Mouse (Mus musculus): ENCODE data around the gene Kpna2. TPM values are rescaled to one million over a fixed set of nuclear protein-coding genes. Genes with fewer than 3 reads are reported as not detected.
"Not testable (repeated sequence)": the region's sequence is repeated elsewhere in the genome, so short reads cannot be mapped to it uniquely, and the experiment has no call there.

The Kpna2 gene
- total RNA-seq, 2 experiments from 2014 or later, result 23.7 to 29.3 TPM

GRCm38 (mm10) chr11:107022050-107022683 is 22.8 kb upstream of the Kpna2 start:
- intact Hi-C loops (cut with DNase I), result no loop called here
- DNase-seq (ENCODE audit: low spot score in 2 of 2), result no peak

- DNase-seq (ENCODE audit: low spot score in 2 of 2); intact Hi-C loops (cut with DNase I): not testable (repeated sequence)
Observed at GRCm38 (mm10) chr11:107019722-107020121, 20.4 kb upstream of the Kpna2 start.

- intact Hi-C loops (cut with DNase I), result no loop called here
- DNase-seq (ENCODE audit: low spot score in 2 of 2), result no peak
Observed at GRCm38 (mm10) chr11:107019318-107019717, 20.0 kb upstream of the Kpna2 start.

- DNase-seq (ENCODE audit: low spot score in 2 of 2), result no peak
- intact Hi-C loops (cut with DNase I), result no loop called here
Observed at GRCm38 (mm10) chr11:107018606-107019005, 19.3 kb upstream of the Kpna2 start.

- intact Hi-C loops (cut with DNase I), result no loop called here
- no peak for DNase-seq (ENCODE audit: low spot score in 2 of 2)
Observed at GRCm38 (mm10) chr11:107017339-107017886, 18.1 kb upstream of the Kpna2 start.

GRCm38 (mm10) chr11:107016893-107017292 is 17.6 kb upstream of the Kpna2 start:
- no peak for DNase-seq (ENCODE audit: low spot score in 2 of 2)
- intact Hi-C loops (cut with DNase I), result no loop called here

- DNase-seq (ENCODE audit: low spot score in 2 of 2); intact Hi-C loops (cut with DNase I): not testable (repeated sequence)
Observed at GRCm38 (mm10) chr11:107015535-107016187, 16.3 kb upstream of the Kpna2 start.

GRCm38 (mm10) chr11:107014597-107015309 is 15.4 kb upstream of the Kpna2 start:
- intact Hi-C loops (cut with DNase I), result no loop called here
- no peak for DNase-seq (ENCODE audit: low spot score in 2 of 2)

- DNase-seq (ENCODE audit: low spot score in 2 of 2), result no peak
- intact Hi-C loops (cut with DNase I), result no loop called here
Observed at GRCm38 (mm10) chr11:107014020-107014585, 14.8 kb upstream of the Kpna2 start.

- intact Hi-C loops (cut with DNase I), result no loop called here
- DNase-seq (ENCODE audit: low spot score in 2 of 2), result peak; percentile 99
Observed at GRCm38 (mm10) chr11:107012324-107013017, 13.1 kb upstream of the Kpna2 start.

- no peak for DNase-seq (ENCODE audit: low spot score in 2 of 2)
- intact Hi-C loops (cut with DNase I), result no loop called here
Observed at GRCm38 (mm10) chr11:107011669-107012323, 12.5 kb upstream of the Kpna2 start.

- intact Hi-C loops (cut with DNase I), result no loop called here
- DNase-seq (ENCODE audit: low spot score in 2 of 2), result no peak
Observed at GRCm38 (mm10) chr11:107011171-107011570, 11.8 kb upstream of the Kpna2 start.

GRCm38 (mm10) chr11:107010447-107010846 is 11.1 kb upstream of the Kpna2 start:
- no peak for DNase-seq (ENCODE audit: low spot score in 2 of 2)
- intact Hi-C loops (cut with DNase I), result no loop called here

- peak in 1 of 2 experiments; percentile 43 for DNase-seq (ENCODE audit: low spot score in 2 of 2)
- intact Hi-C loops (cut with DNase I), result no loop called here
Observed at GRCm38 (mm10) chr11:107005538-107005937, 6.2 kb upstream of the Kpna2 start.

GRCm38 (mm10) chr11:107001760-107002675 is 2.7 kb upstream of the Kpna2 start:
- no peak for DNase-seq (ENCODE audit: low spot score in 2 of 2)
- intact Hi-C loops (cut with DNase I), result no loop called here

GRCm38 (mm10) chr11:106999949-107000513 is 690 bp upstream of the Kpna2 start:
- intact Hi-C loops (cut with DNase I), result loop anchor here (5.0 kb wide), 1 partner anchor 213 kb away; the partner anchor contains the start of genes Cep95 and Ddx5
- no peak for DNase-seq (ENCODE audit: low spot score in 2 of 2)

GRCm38 (mm10) chr11:106998651-106999150 is 640 bp downstream of the Kpna2 start:
- DNase-seq (ENCODE audit: low spot score in 2 of 2), result peak; percentile 41 to 43
- intact Hi-C loops (cut with DNase I), result loop anchor here (5.0 kb wide), 1 partner anchor 211 kb away; the partner anchor contains the start of genes Cep95 and Ddx5
